Mouse (Mus musculus): Measurements from ENCODE around the gene Gsc2.

Gsc2 gene

GRCm38 (mm10) chr16:17865293-17865692 lies 49.6 kb downstream of the Gsc2 start:
- in situ Hi-C loops (cut with MseI, MboI) = no loop called here
